Mouse (Mus musculus) embryonic facial prominence, embryonic 13.5 days (tissue): ENCODE results near the gene Atp1b2. TPM values are rescaled to one million over a fixed set of nuclear protein-coding genes. Genes with fewer than 3 reads are reported as not detected.

ENCODE experiments used
- ATAC-seq: fragments of 200-750 bp; cut with Nextera tagmentation; 2 replicates; pipeline ENCODE4 v1.8.0; 2017; ENCODE audit warnings: low read depth; ENCODE audit not compliant: insufficient number of reproducible peaks, insufficient read depth, low FRiP score, low TSS enrichment
- H3K27ac ChIP-seq: fragments of 300-500 bp; sonication (generic); 2 replicates; pipeline ENCODE4 v1.5.1; 2015; ENCODE audit warnings: moderate library complexity, mild to moderate bottlenecking, inconsistent platforms
- H3K27me3 ChIP-seq: fragments of 300-500 bp; sonication (generic); 2 replicates; pipeline ENCODE4 v1.6.1; 2015; ENCODE audit warnings: mild to moderate bottlenecking, inconsistent platforms
- H3K36me3 ChIP-seq: fragments of 300-500 bp; sonication (generic); 2 replicates; pipeline ENCODE4 v1.6.1; 2015; ENCODE audit warnings: mild to moderate bottlenecking, inconsistent platforms
- H3K4me1 ChIP-seq: fragments of 300-500 bp; sonication (generic); 2 replicates; pipeline ENCODE4 v1.6.1; 2015; ENCODE audit warnings: inconsistent platforms
- H3K4me2 ChIP-seq: fragments of 300-500 bp; sonication (generic); 2 replicates; pipeline ENCODE4 v1.6.1; 2015; ENCODE audit warnings: moderate library complexity, mild to moderate bottlenecking, inconsistent platforms
- H3K4me3 ChIP-seq: fragments of 300-500 bp; sonication (generic); 2 replicates; pipeline ENCODE4 v1.5.1; 2015; ENCODE audit warnings: mild to moderate bottlenecking, inconsistent platforms
- H3K9ac ChIP-seq: fragments of 300-500 bp; sonication (generic); 2 replicates; pipeline ENCODE4 v1.6.1; 2015; ENCODE audit warnings: mild to moderate bottlenecking, inconsistent platforms
- H3K9me3 ChIP-seq: fragments of 300-500 bp; sonication (generic); 2 replicates; pipeline ENCODE4 v1.6.1; 2016; ENCODE audit warnings: inconsistent platforms
- WGBS: fragments of 180-500 bp; shearing (Covaris S2); methylation state at CpG from one replicate; pipeline ENCODE4 v1.1.7; 2015; ENCODE audit warnings: mixed read lengths; 5-methylcytosine and 5-hydroxymethylcytosine counted together
- microRNA counts: library from miRNA; unstranded; fragments of <30 nt; microRNA quantifications from one replicate; lab custom pipeline; 2016
- microRNA-seq: library from miRNA; unstranded; fragments of <30 nt; microRNA quantifications from one replicate; pipeline ENCODE4, GENCODE M21; 2016
- polyA plus RNA-seq: library from polyadenylated mRNA; unstranded; fragments of >200 nt; fragmentation: Nextera tagmentation; extraction: Ambion mirVana; gene quantifications from 2 replicates; pipeline ENCODE4 v1.2.1, GENCODE M21; 2015

Atp1b2 gene
- polyA plus RNA-seq, 1 experiment from 2014 or later, result 8.3 TPM

DNA sequence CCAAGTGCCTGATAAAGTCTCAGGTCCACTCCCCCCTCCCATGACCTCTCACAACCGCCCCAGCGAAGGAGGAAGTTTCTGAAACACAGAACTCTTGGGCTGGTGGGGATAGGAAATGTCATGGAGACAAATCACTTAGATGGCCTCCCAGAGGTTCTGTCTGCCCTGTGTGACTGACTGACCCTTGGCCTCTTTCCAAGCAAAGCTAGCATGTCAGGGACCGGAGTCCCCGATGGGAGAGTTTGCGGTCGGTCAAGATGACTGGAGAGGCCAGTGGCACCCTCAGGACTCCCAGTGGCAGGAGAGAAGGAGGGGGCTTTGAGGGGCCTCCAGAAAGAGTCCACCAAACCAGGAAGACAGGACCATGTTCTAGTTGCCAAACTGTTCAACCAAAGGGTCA, 47.0 kb downstream of the Atp1b2 start:
- Histone ChIP-seq H3K9me3 (no peaks in the 10 kb centered on the region), H3K27me3 (no peaks in the 10 kb centered on the region), H3K4me2 (peak overlapping the region; percentile 92), H3K9ac (peak overlapping the region; percentile 93), H3K4me1 (peaks cover 54% of the 10 kb centered on the region), H3K4me3 (peak overlapping the region; percentile 72), H3K36me3 (peaks cover 49% of the 10 kb centered on the region), H3K27ac (no peak overlapping the region)
- ATAC-seq, result no peak
- WGBS, result 59% methylated on average over 6 of the region's 6 CpGs

DNA sequence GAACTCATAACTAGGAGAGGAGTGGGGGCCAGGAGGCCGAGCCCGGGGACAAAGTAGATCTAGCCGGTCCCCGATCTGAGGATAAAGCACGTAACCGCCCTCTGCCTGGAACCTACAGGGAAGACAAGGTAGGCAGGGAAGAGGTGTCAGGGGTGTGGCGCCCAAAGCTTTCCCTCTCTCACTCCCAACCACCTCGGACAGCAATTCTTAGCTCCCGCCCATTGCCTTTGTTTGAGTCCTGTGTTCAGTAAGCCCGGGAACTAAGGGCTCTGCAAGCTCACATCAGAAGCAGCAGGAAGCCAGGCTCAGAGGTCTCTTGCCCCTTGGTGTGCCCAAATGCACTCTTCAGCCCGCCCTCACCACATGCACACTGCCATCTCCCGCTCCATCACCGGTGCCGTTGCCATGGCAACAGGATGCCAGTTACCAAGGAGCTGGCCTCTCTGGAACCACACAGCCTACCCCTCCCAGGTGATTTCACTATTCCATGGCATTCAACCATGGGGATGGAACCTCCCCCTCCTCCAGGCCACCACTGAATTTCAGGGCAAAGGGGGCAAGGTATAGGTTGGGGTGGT, 48.3 kb downstream of the Atp1b2 start:
- Histone ChIP-seq H3K9me3 (no peaks in the 10 kb centered on the region), H3K4me2 (peak overlapping the region; percentile 92), H3K4me3 (no peak overlapping the region), H3K9ac (peak overlapping the region; percentile 54; the same call in 1 of the 2 replicates), H3K27me3 (no peaks in the 10 kb centered on the region), H3K27ac (no peak overlapping the region), H3K36me3 (peaks cover 38% of the 10 kb centered on the region), H3K4me1 (peaks cover 65% of the 10 kb centered on the region)
- WGBS, result 34% methylated on average over 14 of the region's 14 CpGs
- ATAC-seq, result no peak

DNA sequence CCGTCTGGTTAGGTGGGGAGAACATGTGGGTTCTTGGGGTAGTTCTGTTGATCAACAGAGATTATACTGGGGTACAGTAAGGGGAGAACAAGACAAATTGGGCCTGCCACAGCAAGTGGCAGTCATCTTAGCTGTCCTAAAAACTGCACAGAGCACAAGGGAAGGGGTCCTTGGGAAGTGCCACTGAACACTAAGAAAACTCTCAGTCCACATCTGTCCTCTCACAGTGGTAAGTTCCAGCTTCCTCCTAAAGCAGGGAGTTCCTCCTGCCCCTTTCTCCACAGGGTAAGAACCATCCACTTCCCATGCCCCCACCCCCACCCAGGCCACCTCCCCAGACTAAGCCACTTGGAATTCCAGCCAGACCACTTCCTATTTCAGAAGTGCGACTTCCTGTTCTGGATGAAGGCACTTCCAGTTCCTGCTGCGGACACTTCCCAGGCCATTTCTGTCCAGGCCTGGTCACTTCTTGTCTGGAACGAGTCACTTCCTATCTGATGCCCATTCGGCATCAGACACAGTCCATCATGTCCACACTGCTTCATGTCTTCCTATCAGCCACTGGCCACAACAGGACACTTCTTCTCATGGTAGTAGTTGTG, 51.1 kb downstream of the Atp1b2 start:
- Histone ChIP-seq H3K36me3 (peaks cover 27% of the 10 kb centered on the region), H3K9ac (no peak overlapping the region), H3K27ac (no peak overlapping the region), H3K4me3 (no peak overlapping the region), H3K9me3 (no peaks in the 10 kb centered on the region), H3K27me3 (no peaks in the 10 kb centered on the region), H3K4me2 (no peak overlapping the region), H3K4me1 (peaks cover 44% of the 10 kb centered on the region)
- 82% methylated on average over 5 of the region's 5 CpGs for WGBS
- ATAC-seq, result no peak

DNA sequence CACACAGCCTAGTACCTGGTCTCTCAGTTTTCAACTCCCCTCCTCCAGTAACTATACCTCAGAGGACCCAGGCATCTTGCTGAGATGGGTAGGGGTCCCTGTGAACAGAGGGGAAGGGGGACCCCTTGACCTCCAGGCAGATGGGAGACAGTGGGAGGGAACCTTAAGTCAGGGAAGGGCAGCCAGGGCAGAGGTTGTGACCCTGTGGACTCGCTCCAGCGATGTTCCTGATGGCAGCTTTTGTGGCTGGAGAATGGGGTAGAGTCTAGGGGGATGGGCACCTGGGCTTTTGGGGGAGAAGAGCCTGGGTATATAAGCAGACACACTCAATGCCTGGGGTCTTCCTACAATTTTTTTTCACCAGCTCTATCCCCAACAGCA, 52.4 kb downstream of the Atp1b2 start:
- Histone ChIP-seq H3K9me3 (no peaks in the 10 kb centered on the region), H3K4me2 (no peak overlapping the region), H3K27me3 (no peaks in the 10 kb centered on the region), H3K27ac (no peak overlapping the region), H3K4me1 (peaks cover 38% of the 10 kb centered on the region), H3K9ac (peak overlapping the region; percentile 28; the same call in 1 of the 2 replicates), H3K4me3 (no peak overlapping the region), H3K36me3 (peaks cover 27% of the 10 kb centered on the region)
- 22% methylated on average over 2 of the region's 2 CpGs for WGBS
- ATAC-seq, result no peak

DNA sequence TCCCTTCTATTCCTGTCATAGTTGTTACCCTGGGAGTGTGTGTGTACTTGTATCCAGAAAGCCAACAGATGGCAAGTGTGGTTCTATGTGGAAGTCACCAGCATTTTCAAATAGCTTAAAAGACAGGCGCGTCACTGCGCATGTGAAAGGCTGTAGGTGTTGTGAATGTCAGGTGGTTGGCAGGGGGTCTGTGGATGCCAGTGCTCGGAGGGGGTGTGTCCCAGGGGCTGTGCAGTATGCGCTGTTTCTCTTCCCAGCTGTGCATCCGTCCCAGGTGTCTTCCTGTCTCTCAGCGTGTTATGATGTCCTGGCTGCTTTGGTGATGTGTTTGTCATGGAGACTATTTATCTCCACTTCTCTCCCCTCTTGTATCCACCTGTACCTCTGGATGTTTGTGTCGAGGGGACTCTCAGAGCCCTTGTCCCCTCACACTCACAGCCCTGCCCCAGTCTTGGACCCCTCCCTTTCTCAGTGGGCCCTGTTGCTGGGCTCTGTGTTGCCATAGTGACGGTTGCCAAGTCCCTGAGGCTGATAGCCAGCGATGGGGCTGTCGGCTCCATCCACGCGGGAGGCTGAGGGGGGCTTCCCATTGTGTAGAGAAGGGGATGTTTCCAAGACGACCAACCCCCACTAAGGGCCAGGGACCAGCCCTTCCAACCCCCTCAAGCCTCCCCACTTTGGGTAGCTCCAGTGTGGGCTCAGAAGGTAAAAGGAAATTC, 53.0 kb downstream of the Atp1b2 start:
- no peak for ATAC-seq
- Histone ChIP-seq H3K9me3 (no peaks in the 10 kb centered on the region), H3K9ac (peak overlapping the region; percentile 28; the same call in 1 of the 2 replicates), H3K4me2 (no peak overlapping the region), H3K36me3 (peaks cover 27% of the 10 kb centered on the region), H3K27ac (no peak overlapping the region), H3K4me3 (no peak overlapping the region), H3K27me3 (no peaks in the 10 kb centered on the region), H3K4me1 (peaks cover 36% of the 10 kb centered on the region)
- WGBS, result 22% methylated on average over 14 of the region's 14 CpGs

DNA sequence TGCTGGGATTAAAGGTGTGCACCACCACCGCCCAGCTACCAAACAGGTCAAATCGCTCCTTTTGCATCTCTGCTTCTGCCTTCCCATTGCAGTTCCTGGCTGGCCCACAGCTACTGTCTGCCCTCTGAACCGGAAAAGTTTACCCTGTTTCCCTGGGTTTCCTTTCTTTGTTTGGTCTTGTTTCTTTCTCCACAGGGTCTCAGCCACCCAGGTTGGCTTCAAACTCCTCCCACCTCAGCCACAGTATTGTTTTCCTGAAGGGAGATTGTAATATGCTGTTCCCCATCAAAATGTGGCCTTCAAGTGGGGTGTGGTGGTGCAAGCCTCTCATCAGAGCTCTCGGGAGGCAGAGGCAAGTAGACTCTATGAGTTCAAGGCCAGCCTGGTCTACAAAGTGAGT, 54.4 kb downstream of the Atp1b2 start:
- ATAC-seq, result no peak
- Histone ChIP-seq H3K4me3 (no peak overlapping the region), H3K27ac (no peak overlapping the region), H3K36me3 (peaks cover 21% of the 10 kb centered on the region), H3K9me3 (no peaks in the 10 kb centered on the region), H3K9ac (no peak overlapping the region), H3K4me2 (no peak overlapping the region), H3K4me1 (peaks cover 31% of the 10 kb centered on the region), H3K27me3 (no peaks in the 10 kb centered on the region)
- WGBS, result 65% methylated on average over 4 of the region's 4 CpGs

MicroRNA genes within 50 kb of the gene (microRNA counts, 519-probe panel; counts per million panel counts)
- microRNA mmu-miR-467f (lab: Ali Mortazavi, UCI), result 2,200 counts per million, percentile 55 among the panel's probes with 10 or more counts

Small RNA genes within 50 kb of the gene (microRNA-seq; reads per million reads assigned to microRNA genes)
- not detected for gene Mir467f

Other genes starting within 250 kb of the Atp1b2 start
- 135 and 142 TPM in 2 replicates for gene Chd3, start 236.5 kb downstream of the Atp1b2 start, polyA plus RNA-seq
- gene Naa38, start 210.5 kb downstream of the Atp1b2 start, polyA plus RNA-seq, result 145 and 150 TPM in 2 replicates
- gene Cyb5d1, start 210.3 kb downstream of the Atp1b2 start, polyA plus RNA-seq, result 43.4 and 46.5 TPM in 2 replicates
- gene Tmem88, start 207.7 kb downstream of the Atp1b2 start, polyA plus RNA-seq, result 13.2 and 16.4 TPM in 2 replicates
- gene Kdm6b, start 192.3 kb downstream of the Atp1b2 start, polyA plus RNA-seq, result 41.3 and 43.1 TPM in 2 replicates
- gene Dnah2, start 56.8 kb downstream of the Atp1b2 start, polyA plus RNA-seq, result 4.2 and 4.4 TPM in 2 replicates
- gene Efnb3, start 45.7 kb downstream of the Atp1b2 start, polyA plus RNA-seq, result 43.4 and 46.3 TPM in 2 replicates
- 26.9 TPM in 2 replicates for gene Wrap53, start 25.7 kb downstream of the Atp1b2 start, polyA plus RNA-seq
- gene Trp53, start 25.6 kb downstream of the Atp1b2 start, polyA plus RNA-seq, result 160 and 186 TPM in 2 replicates
- gene Shbg, start 12.0 kb upstream of the Atp1b2 start, polyA plus RNA-seq, result 0.50 TPM in 1 of 2 replicates, not detected in the other
- 23.8 and 28.2 TPM in 2 replicates for gene Sat2, start 16.1 kb upstream of the Atp1b2 start, polyA plus RNA-seq
- gene Fxr2, start 27.0 kb upstream of the Atp1b2 start, polyA plus RNA-seq, result 36.6 and 44.1 TPM in 2 replicates
- gene Sox15, start 49.4 kb upstream of the Atp1b2 start, polyA plus RNA-seq, result 0.41 and 0.63 TPM in 2 replicates
- 54.3 and 74.9 TPM in 2 replicates for gene Mpdu1, start 56.7 kb upstream of the Atp1b2 start, polyA plus RNA-seq
- gene Cd68, start 60.2 kb upstream of the Atp1b2 start, polyA plus RNA-seq, result 11.4 and 11.9 TPM in 2 replicates
- gene Eif4a1, start 66.5 kb upstream of the Atp1b2 start, polyA plus RNA-seq, result 514 and 625 TPM in 2 replicates
- 119 and 122 TPM in 2 replicates for gene Senp3, start 76.1 kb upstream of the Atp1b2 start, polyA plus RNA-seq
- gene Tnfsf13, start 79.8 kb upstream of the Atp1b2 start, polyA plus RNA-seq, result 0.21 and 0.39 TPM in 2 replicates
- gene Tnfsf12, start 89.9 kb upstream of the Atp1b2 start, polyA plus RNA-seq, result 5.7 and 6.4 TPM in 2 replicates
- gene Tnfsfm13, start 90.2 kb upstream of the Atp1b2 start, polyA plus RNA-seq, result 2.8 and 3.8 TPM in 2 replicates
- 27.3 and 31.3 TPM in 2 replicates for gene Polr2a, start 152.7 kb upstream of the Atp1b2 start, polyA plus RNA-seq
- not detected in 2 replicates for gene Slc35g3, start 156.0 kb upstream of the Atp1b2 start, polyA plus RNA-seq
- gene Zbtb4, start 160.0 kb upstream of the Atp1b2 start, polyA plus RNA-seq, result 3.5 and 4.8 TPM in 2 replicates
- 5.4 and 5.7 TPM in 2 replicates for gene Chrnb1, start 190.0 kb upstream of the Atp1b2 start, polyA plus RNA-seq
- gene Fgf11, start 195.9 kb upstream of the Atp1b2 start, polyA plus RNA-seq, result 3.6 TPM in 2 replicates
- gene Tmem102, start 199.7 kb upstream of the Atp1b2 start, polyA plus RNA-seq, result 4.0 and 4.7 TPM in 2 replicates
- gene Gm39566, start 209.4 kb upstream of the Atp1b2 start, polyA plus RNA-seq, result not detected in 2 replicates
- gene Spem2, start 212.5 kb upstream of the Atp1b2 start, polyA plus RNA-seq, result not detected in 2 replicates
- 0.26 TPM in 1 of 2 replicates, not detected in the other for gene Spem1, start 216.2 kb upstream of the Atp1b2 start, polyA plus RNA-seq
- gene Nlgn2, start 231.8 kb upstream of the Atp1b2 start, polyA plus RNA-seq, result 14.1 and 15.2 TPM in 2 replicates
- gene Tmem256, start 232.6 kb upstream of the Atp1b2 start, polyA plus RNA-seq, result 358 and 423 TPM in 2 replicates
- 145 and 154 TPM in 2 replicates for gene Plscr3, start 240.4 kb upstream of the Atp1b2 start, polyA plus RNA-seq